ENCODE assay signal across 32 mouse cellular contexts in genomic region chr9:103922356-103922755, GRCm38 (mm10).
"Had no signal": no experiment of that assay in that cellular context is flagged by ENCODE, and none has a peak within 500 bp of the region (broad histone marks: within the 10 kb centered on the region; RNA-seq: fewer than 3 reads in every experiment).

No protein-coding gene starts in this region.

- H3K9ac ChIP-seq: limb, embryonic 12.5 days; limb, embryonic 13.5 days; limb, embryonic 15.5 days; liver, embryonic 12.5 days; liver, embryonic 13.5 days; liver, embryonic 14.5 days; liver, embryonic 15.5 days; liver, postnatal 0 days; lung, embryonic 14.5 days; lung, embryonic 15.5 days; midbrain, embryonic 12.5 days; midbrain, embryonic 13.5 days; midbrain, embryonic 15.5 days; neural tube, embryonic 12.5 days had no signal

- ATAC-seq: liver, embryonic 12.5 days; liver, postnatal 0 days; lung, postnatal 0 days; midbrain, embryonic 13.5 days; midbrain, embryonic 15.5 days; midbrain, embryonic 16.5 days had no signal

- H3K36me3 ChIP-seq: limb, embryonic 10.5 days; limb, embryonic 12.5 days; limb, embryonic 13.5 days; limb, embryonic 15.5 days; liver, embryonic 12.5 days; liver, embryonic 13.5 days; liver, embryonic 15.5 days; lung, embryonic 15.5 days; midbrain, embryonic 10.5 days; midbrain, embryonic 12.5 days; midbrain, embryonic 13.5 days; midbrain, embryonic 15.5 days; neural tube, embryonic 12.5 days had no signal

- H3K27ac ChIP-seq: left cerebral cortex, adult 2 months; limb, embryonic 10.5 days; limb, embryonic 12.5 days; limb, embryonic 13.5 days; limb, embryonic 15.5 days; liver, embryonic 12.5 days; liver, embryonic 13.5 days; liver, embryonic 14.5 days; liver, embryonic 15.5 days; lung, embryonic 15.5 days; macrophage; midbrain, embryonic 10.5 days; midbrain, embryonic 12.5 days; midbrain, embryonic 13.5 days; midbrain, embryonic 15.5 days; neural tube, embryonic 12.5 days had no signal

- H3K9me3 ChIP-seq: limb, embryonic 10.5 days; limb, embryonic 12.5 days; limb, embryonic 13.5 days; limb, embryonic 15.5 days; liver, embryonic 12.5 days; liver, embryonic 13.5 days; lung, embryonic 15.5 days; megakaryocyte, embryonic 14.5 days; midbrain, embryonic 10.5 days; midbrain, embryonic 12.5 days; midbrain, embryonic 13.5 days; midbrain, embryonic 15.5 days; neural tube, embryonic 12.5 days had no signal

- H3K4me2 ChIP-seq: limb, embryonic 12.5 days; limb, embryonic 13.5 days; limb, embryonic 15.5 days; liver, embryonic 12.5 days; liver, embryonic 13.5 days; liver, embryonic 15.5 days; lung, embryonic 14.5 days; lung, embryonic 15.5 days; midbrain, embryonic 11.5 days; midbrain, embryonic 12.5 days; midbrain, embryonic 13.5 days; midbrain, embryonic 15.5 days; neural tube, embryonic 12.5 days had no signal

- H3K4me3 ChIP-seq: left cerebral cortex, adult 2 months; limb, embryonic 10.5 days; limb, embryonic 12.5 days; limb, embryonic 13.5 days; limb, embryonic 15.5 days; liver, embryonic 12.5 days; liver, embryonic 13.5 days; liver, embryonic 15.5 days; lung, embryonic 15.5 days; megakaryocyte, embryonic 14.5 days; midbrain, embryonic 10.5 days; midbrain, embryonic 12.5 days; midbrain, embryonic 13.5 days; midbrain, embryonic 15.5 days; myocyte; neural tube, embryonic 12.5 days had no signal

- H3K27me3 ChIP-seq: limb, embryonic 12.5 days; limb, embryonic 13.5 days; limb, embryonic 15.5 days; liver, embryonic 12.5 days; liver, embryonic 13.5 days; liver, embryonic 15.5 days; lung, embryonic 15.5 days; megakaryocyte, embryonic 14.5 days; midbrain, embryonic 12.5 days; midbrain, embryonic 13.5 days; midbrain, embryonic 15.5 days; neural tube, embryonic 12.5 days had no signal

- H3K4me1 ChIP-seq: limb, embryonic 12.5 days; limb, embryonic 15.5 days; liver, embryonic 12.5 days; liver, embryonic 13.5 days; liver, embryonic 15.5 days; lung, embryonic 15.5 days; megakaryocyte, embryonic 14.5 days; midbrain, embryonic 10.5 days; midbrain, embryonic 12.5 days; midbrain, embryonic 13.5 days; midbrain, embryonic 15.5 days; neural tube, embryonic 12.5 days had no signal

- DNase-seq: left cerebral cortex, postnatal 4 days; liver; liver, embryonic 13.5 days; liver, postnatal 0 days; lung, adult 18-20 months; lung, adult 2 months; lung, embryonic 14.5 days; lung, postnatal 10 days; lung, postnatal 14 days; lung, postnatal 36 days; lung, postnatal 4 days; midbrain, embryonic 14.5 days had no signal
